Mouse (Mus musculus) heart, embryonic 15.5 days (tissue): ENCODE measurements around the gene Timd4. TPM values are rescaled to one million over a fixed set of nuclear protein-coding genes. Genes with fewer than 3 reads are reported as not detected.

Experiments
- ATAC-seq: fragments of 200-750 bp; cut with Nextera tagmentation; replicated peaks from 2 replicates; pipeline ENCODE4 v1.8.0; 2017; ENCODE audit warnings: low read depth, moderate TSS enrichment; ENCODE audit not compliant: insufficient number of reproducible peaks, insufficient read depth, low FRiP score
- H3K27ac ChIP-seq: fragments of 300-500 bp; sonication (generic); 2 replicates; pipeline ENCODE4 v1.5.1; 2015; ENCODE audit warnings: mild to moderate bottlenecking, inconsistent platforms
- H3K27me3 ChIP-seq: fragments of 300-500 bp; sonication (generic); 2 replicates; pipeline ENCODE4 v1.6.1; 2015; ENCODE audit warnings: inconsistent platforms
- H3K36me3 ChIP-seq: fragments of 300-500 bp; sonication (generic); 2 replicates; pipeline ENCODE4 v1.6.1; 2015; ENCODE audit warnings: mild to moderate bottlenecking, inconsistent platforms
- H3K4me1 ChIP-seq: fragments of 300-500 bp; sonication (generic); replicated peaks from 2 replicates; pipeline ENCODE4 v1.6.1; 2015; ENCODE audit warnings: inconsistent platforms
- H3K4me2 ChIP-seq: fragments of 300-500 bp; sonication (generic); 2 replicates; pipeline ENCODE4 v1.6.1; 2015; ENCODE audit warnings: inconsistent platforms, mild to moderate bottlenecking, moderate library complexity
- H3K4me3 ChIP-seq: fragments of 300-500 bp; sonication (generic); 2 replicates; pipeline ENCODE4 v1.5.1; 2015; ENCODE audit warnings: mild to moderate bottlenecking, inconsistent platforms
- H3K9ac ChIP-seq: fragments of 300-500 bp; sonication (generic); 2 replicates; pipeline ENCODE4 v1.6.1; 2015; ENCODE audit warnings: mild to moderate bottlenecking, inconsistent platforms
- H3K9me3 ChIP-seq: fragments of 300-500 bp; sonication (generic); replicated peaks from 2 replicates; pipeline ENCODE4 v1.6.1; 2016; ENCODE audit warnings: inconsistent platforms
- WGBS: fragments of 180-500 bp; shearing (Covaris S2); methylation state at CpG from one replicate; pipeline ENCODE4 v1.1.7; 2015; ENCODE audit warnings: mixed read lengths; 5-methylcytosine and 5-hydroxymethylcytosine counted together
- polyA plus RNA-seq: library from polyadenylated mRNA; unstranded; fragments of >200 nt; fragmentation: Nextera tagmentation; extraction: Ambion mirVana; gene quantifications from 2 replicates; pipeline ENCODE4 v1.2.1, GENCODE M21; 2015

Timd4 gene
- polyA plus RNA-seq, 1 experiment from 2014 or later, result 0.42 TPM

GRCm38 (mm10) chr11:46864809-46865208, 54.2 kb downstream of the Timd4 start:
- Histone ChIP-seq H3K9ac (no peak overlapping the region), H3K9me3 (no peaks in the 10 kb centered on the region), H3K27me3 (no peaks in the 10 kb centered on the region), H3K4me1 (no peaks in the 10 kb centered on the region), H3K4me3 (no peak overlapping the region), H3K27ac (no peak overlapping the region), H3K36me3 (no peaks in the 10 kb centered on the region), H3K4me2 (no peak overlapping the region)
- 84% methylated on average over 1 of the region's 1 CpGs for WGBS
- no peak for ATAC-seq

- Histone ChIP-seq H3K9me3 (no peaks in the 10 kb centered on the region), H3K4me1 (no peaks in the 10 kb centered on the region), H3K9ac (no peak overlapping the region), H3K27me3 (no peaks in the 10 kb centered on the region), H3K27ac (no peak overlapping the region), H3K4me2 (no peak overlapping the region), H3K36me3 (no peaks in the 10 kb centered on the region), H3K4me3 (no peak overlapping the region)
- no peak for ATAC-seq
- WGBS, result 73% methylated on average over 7 of the region's 7 CpGs
Measured at GRCm38 (mm10) chr11:46868594-46868993, 58.0 kb downstream of the Timd4 start.

- no peak overlapping the region for H3K27ac ChIP-seq
- no peaks in the 10 kb centered on the region for H3K27me3 ChIP-seq
- no peaks in the 10 kb centered on the region for H3K4me1 ChIP-seq
- no peak overlapping the region for H3K4me2 ChIP-seq
- no peaks in the 10 kb centered on the region for H3K36me3 ChIP-seq
- ATAC-seq, result no peak
- 50% methylated on average over 1 of the region's 1 CpGs for WGBS
- no peaks in the 10 kb centered on the region for H3K9me3 ChIP-seq
- H3K9ac ChIP-seq, result no peak overlapping the region
- H3K4me3 ChIP-seq, result no peak overlapping the region
Measured at GRCm38 (mm10) chr11:46875774-46876173, 65.2 kb downstream of the Timd4 start.

GRCm38 (mm10) chr11:46882456-46882855, 71.9 kb downstream of the Timd4 start:
- no peak overlapping the region for H3K27ac ChIP-seq
- no peaks in the 10 kb centered on the region for H3K4me1 ChIP-seq
- ATAC-seq, result no peak
- no peak overlapping the region for H3K4me3 ChIP-seq
- no peak overlapping the region for H3K9ac ChIP-seq
- no peaks in the 10 kb centered on the region for H3K9me3 ChIP-seq
- 62% methylated on average over 2 of the region's 2 CpGs for WGBS
- no peaks in the 10 kb centered on the region for H3K27me3 ChIP-seq
- no peak overlapping the region for H3K4me2 ChIP-seq
- no peaks in the 10 kb centered on the region for H3K36me3 ChIP-seq

- Histone ChIP-seq H3K27ac (no peak overlapping the region), H3K4me2 (no peak overlapping the region), H3K4me3 (no peak overlapping the region), H3K9me3 (no peaks in the 10 kb centered on the region), H3K9ac (no peak overlapping the region), H3K27me3 (no peaks in the 10 kb centered on the region), H3K36me3 (no peaks in the 10 kb centered on the region), H3K4me1 (no peaks in the 10 kb centered on the region)
- 73% methylated on average over 3 of the region's 3 CpGs for WGBS
- ATAC-seq, result no peak
Measured at GRCm38 (mm10) chr11:46889093-46889492, 78.5 kb downstream of the Timd4 start.

Other genes starting within 250 kb of the Timd4 start
- gene BC053393, start 239.3 kb upstream of the Timd4 start, polyA plus RNA-seq, result 0.06 and 0.33 TPM in 2 replicates
- gene Dppa1, start 181.5 kb upstream of the Timd4 start, polyA plus RNA-seq, result not detected in 2 replicates
- gene Timd2, start 103.7 kb upstream of the Timd4 start, polyA plus RNA-seq, result 0.39 TPM in 1 of 2 replicates, not detected in the other
- gene Havcr1, start 75.7 kb upstream of the Timd4 start, polyA plus RNA-seq, result 0.06 and 0.34 TPM in 2 replicates